Mouse (Mus musculus): ENCODE data around the gene Fam71d. TPM values are rescaled to one million over a fixed set of nuclear protein-coding genes. Genes with fewer than 3 reads are reported as not detected.

Fam71d gene
- total RNA-seq, 2 experiments from 2014 or later, result 0.17 TPM; not detected in 1

GRCm38 (mm10) chr12:78769031-78769713 lies 77.8 kb downstream of the Fam71d start:
- DNase-seq (ENCODE audit: low spot score in 2 of 2), result no peak

DNA sequence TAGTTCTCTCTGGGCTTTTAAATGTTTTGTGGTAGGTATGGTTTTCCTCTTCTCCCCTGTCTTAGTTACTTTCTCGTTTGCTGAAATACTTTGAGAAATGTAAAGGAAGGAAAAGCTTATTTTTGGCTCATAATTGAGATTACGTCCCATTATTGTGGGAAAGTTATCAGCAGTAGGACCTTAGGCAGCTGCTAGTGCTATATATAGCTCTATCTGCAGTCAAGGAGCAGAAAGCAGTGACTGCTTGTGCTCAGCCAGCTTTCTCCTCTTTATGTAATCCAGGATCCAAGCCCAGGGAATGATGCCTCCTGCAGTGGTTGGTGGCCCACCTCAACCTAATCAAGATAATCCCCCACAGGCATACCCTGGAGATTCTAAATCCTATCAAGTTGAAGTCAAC lies 81.9 kb downstream of the Fam71d start:
- DNase-seq (ENCODE audit: low spot score in 2 of 2), result no peak

DNA sequence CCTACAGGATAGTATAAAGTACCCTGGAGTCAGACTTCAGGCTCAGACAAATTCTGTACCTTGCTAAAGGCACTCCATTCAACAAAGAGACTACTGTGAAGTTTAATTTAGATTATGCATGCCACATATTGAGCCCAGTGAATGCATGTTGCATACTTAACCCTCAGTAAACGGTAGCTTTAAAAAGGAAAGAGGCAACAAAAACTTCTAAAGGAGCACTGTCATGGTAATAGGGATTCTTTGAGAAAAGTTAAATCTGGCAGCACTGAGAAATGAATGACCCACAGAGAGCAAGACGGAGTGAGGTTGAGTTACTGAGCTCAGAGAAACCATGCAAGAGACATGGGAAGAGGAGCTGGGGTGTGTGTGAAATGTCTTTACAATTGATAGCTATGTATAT lies 86.6 kb downstream of the Fam71d start:
- DNase-seq (ENCODE audit: low spot score in 2 of 2), result no peak

DNA sequence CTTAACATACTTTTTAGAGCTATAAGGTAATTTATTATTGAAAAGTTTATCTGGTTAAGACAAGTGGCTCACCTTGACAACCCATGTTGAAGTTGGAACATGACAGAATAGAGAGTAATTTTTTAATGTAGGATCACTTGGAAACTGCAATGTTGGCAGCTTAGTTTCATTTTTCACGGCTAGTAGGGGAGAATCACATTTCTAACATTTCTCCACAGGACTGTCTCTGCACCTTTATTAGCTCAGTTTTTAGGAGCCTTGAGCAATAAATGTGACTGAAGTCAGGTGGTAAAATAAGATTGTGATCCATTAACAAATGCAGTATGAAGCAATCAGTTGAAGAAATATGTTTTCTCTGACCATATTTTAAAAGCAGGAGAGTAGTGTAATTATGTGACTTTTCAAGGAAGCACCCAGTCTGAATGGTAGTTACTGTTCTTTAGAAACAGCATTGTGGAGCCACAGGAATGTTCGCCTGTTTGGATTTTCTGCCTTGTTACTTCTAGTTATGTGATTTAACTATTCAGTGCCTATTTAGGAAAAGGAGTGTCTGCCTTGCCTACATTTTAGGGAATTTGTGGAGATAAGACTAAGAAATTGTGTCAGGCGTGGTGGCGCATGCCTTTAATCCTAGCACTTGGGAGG lies 87.2 kb downstream of the Fam71d start:
- no peak for DNase-seq (ENCODE audit: low spot score in 2 of 2)

Other genes with a start within 250 kb of the Fam71d start
- gene Mpp5, start 57.4 kb downstream of the Fam71d start, total RNA-seq (2021), result 10 to 100 TPM; 24.2 to 29.6 TPM
- gene Atp6v1d, start 170.1 kb downstream of the Fam71d start, total RNA-seq (2021), result 10 to 100 TPM; 42.8 to 44.4 TPM
- 10 to 100 TPM; 51.1 to 56.9 TPM for gene Eif2s1, start 170.3 kb downstream of the Fam71d start, total RNA-seq (2021)
- under 1 TPM in 1 of 2 experiments, not detected in 1; 0.29 TPM for gene Plek2, start 215.4 kb downstream of the Fam71d start, total RNA-seq (2021)